Mouse (Mus musculus) urinary bladder, postnatal 4 days (tissue): ENCODE results near the gene Fastkd3.
"Not testable (repeated sequence)": the region's sequence is repeated elsewhere in the genome, so short reads cannot be mapped to it uniquely, and the experiment has no call there.

Source experiments
- DNase-seq, 2 experiments: peaks; one replicate each; pipeline ENCODE4 v3.0.0; 2021 to 2022; ENCODE audit warnings: low spot score in 2 of 2

Gene Fastkd3

GRCm38 (mm10) chr13:68581747-68582516 is at the start of gene Fastkd3, which contains the start of gene Mtrr:
TSS of gene Fastkd3 (plus strand) at chr13:68582234.
TSS of gene Mtrr (minus strand) at chr13:68582149.
- peak; percentile 96 to 98 for DNase-seq

GRCm38 (mm10) chr13:68553391-68553790 is 28.6 kb upstream of the Fastkd3 start:
- DNase-seq, result not testable (repeated sequence)

- DNase-seq, result no peak
Observed at GRCm38 (mm10) chr13:68568110-68568509, 13.9 kb upstream of the Fastkd3 start.

- DNase-seq, result no peak
Observed at GRCm38 (mm10) chr13:68568548-68568947, 13.5 kb upstream of the Fastkd3 start.

- no peak for DNase-seq
Observed at GRCm38 (mm10) chr13:68569589-68570336, 12.3 kb upstream of the Fastkd3 start.

- no peak for DNase-seq
Observed at GRCm38 (mm10) chr13:68572247-68572646, 9.8 kb upstream of the Fastkd3 start.

GRCm38 (mm10) chr13:68572966-68573913 is 8.8 kb upstream of the Fastkd3 start:
- peak; percentile 49 to 58 for DNase-seq

GRCm38 (mm10) chr13:68574398-68574797 is 7.6 kb upstream of the Fastkd3 start:
- DNase-seq, result no peak

GRCm38 (mm10) chr13:68577945-68578344 is 4.1 kb upstream of the Fastkd3 start:
- peak in 1 of 2 experiments; percentile 45 for DNase-seq

- no peak for DNase-seq
Observed at GRCm38 (mm10) chr13:68581086-68581740, 821 bp upstream of the Fastkd3 start.

- DNase-seq, result no peak
Observed at GRCm38 (mm10) chr13:68582517-68582780, 415 bp downstream of the Fastkd3 start.

- DNase-seq, result no peak
Observed at GRCm38 (mm10) chr13:68583961-68584360, 1.9 kb downstream of the Fastkd3 start.

GRCm38 (mm10) chr13:68585441-68585840 is 3.4 kb downstream of the Fastkd3 start:
- no peak for DNase-seq

- DNase-seq, result no peak
Observed at GRCm38 (mm10) chr13:68588352-68588751, 6.3 kb downstream of the Fastkd3 start.

- no peak for DNase-seq
Observed at GRCm38 (mm10) chr13:68593797-68594196, 11.8 kb downstream of the Fastkd3 start.

- no peak for DNase-seq
Observed at GRCm38 (mm10) chr13:68597199-68597598, 15.2 kb downstream of the Fastkd3 start, which contains the start of gene 1700001L19Rik. TSS of gene 1700001L19Rik (plus strand) at chr13:68597421.

GRCm38 (mm10) chr13:68597667-68598066 is 15.6 kb downstream of the Fastkd3 start:
- DNase-seq, result no peak

GRCm38 (mm10) chr13:68598953-68599352 is 16.9 kb downstream of the Fastkd3 start:
- DNase-seq, result no peak

- DNase-seq, result no peak
Observed at GRCm38 (mm10) chr13:68601184-68601583, 19.1 kb downstream of the Fastkd3 start.

- no peak for DNase-seq
Observed at GRCm38 (mm10) chr13:68603085-68603484, 21.1 kb downstream of the Fastkd3 start.

- DNase-seq, result no peak
Observed at GRCm38 (mm10) chr13:68605689-68606126, 23.7 kb downstream of the Fastkd3 start.
